Mouse (Mus musculus) common myeloid progenitor, adult 5-6 weeks (primary cell): ENCODE measurements around the gene Abl2. TPM values are rescaled to one million over a fixed set of nuclear protein-coding genes. Genes with fewer than 3 reads are reported as not detected.

Experiments
- ATAC-seq: replicated peaks from 2 replicates; pipeline ENCODE4 v1.8.0; 2016; ENCODE audit warnings: low read depth, mild to moderate bottlenecking, moderate TSS enrichment, inconsistent platforms; ENCODE audit not compliant: poor library complexity, severe bottlenecking
- total RNA-seq: library from RNA; stranded (forward); fragments of 200-1000, 187-1606 nt; gene quantifications from 2 replicates; pipeline ENCODE4 v1.2.3, GENCODE M21; 2017

The Abl2 gene
- total RNA-seq, 1 experiment from 2014 or later: 21.1 TPM

DNA sequence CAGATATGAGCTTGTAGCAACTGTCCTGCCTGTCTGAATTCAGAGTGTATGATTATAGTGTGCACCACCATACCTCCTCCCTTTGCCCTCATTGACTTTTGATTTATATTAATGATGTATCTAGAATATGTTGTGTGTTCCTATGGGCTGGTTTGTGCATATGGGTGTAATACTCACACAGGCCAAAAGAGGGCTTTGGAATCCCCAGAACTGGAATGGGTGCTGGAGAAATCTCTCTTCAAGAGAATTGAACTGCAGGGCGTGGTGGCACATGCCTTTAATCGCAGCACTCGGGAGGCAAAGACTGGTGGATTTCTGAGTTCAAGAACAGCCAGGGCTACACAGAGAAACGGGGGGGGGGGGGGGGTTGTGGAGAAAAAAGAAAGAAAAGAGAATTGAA lies 68.1 kb downstream of the Abl2 start:
- peak; percentile 54; the same call in 1 of the 2 replicates for ATAC-seq

DNA sequence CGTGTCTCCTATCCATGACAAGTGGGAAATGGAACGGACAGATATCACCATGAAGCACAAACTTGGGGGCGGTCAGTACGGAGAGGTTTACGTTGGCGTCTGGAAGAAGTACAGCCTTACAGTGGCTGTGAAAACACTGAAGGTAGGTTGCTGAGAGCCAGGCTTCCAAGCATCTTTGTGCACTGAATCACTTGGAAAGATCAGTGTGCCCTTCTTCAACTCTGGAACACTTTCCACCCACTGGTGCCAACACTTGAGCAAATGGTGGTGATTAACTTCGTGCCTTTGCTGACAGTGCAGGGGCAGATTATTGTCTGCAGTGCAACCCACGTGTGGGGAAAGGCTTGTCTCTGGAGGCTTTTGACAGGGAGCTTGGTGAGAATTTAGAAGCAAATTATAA lies 71.4 kb downstream of the Abl2 start:
- ATAC-seq: no peak

DNA sequence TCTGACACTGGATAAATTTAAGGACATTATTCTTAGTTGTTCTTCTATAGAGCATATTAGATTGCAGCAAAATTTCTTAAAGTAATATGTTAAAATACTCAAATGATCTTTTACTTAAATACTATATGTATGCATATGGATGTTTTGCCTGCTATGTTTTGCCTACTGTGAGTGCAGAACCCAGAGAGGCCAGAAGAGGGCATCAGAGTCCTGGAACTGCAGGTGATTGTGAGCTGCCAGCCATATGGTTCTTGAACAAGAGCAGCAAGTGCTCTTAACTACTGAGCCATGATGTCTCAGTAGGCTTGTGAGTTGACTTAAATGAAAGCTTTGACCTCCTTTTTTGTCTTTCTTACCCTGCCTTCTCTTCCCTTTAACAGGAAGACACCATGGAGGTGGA lies 72.4 kb downstream of the Abl2 start:
- ATAC-seq: no peak

DNA sequence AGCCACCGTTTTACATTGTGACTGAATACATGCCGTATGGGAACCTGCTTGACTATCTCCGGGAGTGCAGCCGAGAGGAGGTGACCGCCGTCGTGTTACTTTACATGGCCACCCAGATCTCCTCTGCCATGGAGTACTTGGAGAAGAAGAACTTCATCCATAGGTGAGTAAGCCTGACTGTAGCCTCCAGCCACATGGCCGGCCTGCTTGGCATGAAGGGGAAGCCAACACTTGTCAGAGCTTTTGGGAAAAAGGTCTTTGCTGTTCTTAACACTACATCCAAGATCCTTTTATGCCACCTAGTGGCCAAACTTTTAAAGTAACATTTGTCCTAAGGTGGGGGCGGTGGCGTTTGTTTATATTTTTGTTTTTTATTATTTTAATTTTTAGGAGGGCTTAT lies 74.5 kb downstream of the Abl2 start:
- peak; percentile 56; the same call in 1 of the 2 replicates for ATAC-seq

DNA sequence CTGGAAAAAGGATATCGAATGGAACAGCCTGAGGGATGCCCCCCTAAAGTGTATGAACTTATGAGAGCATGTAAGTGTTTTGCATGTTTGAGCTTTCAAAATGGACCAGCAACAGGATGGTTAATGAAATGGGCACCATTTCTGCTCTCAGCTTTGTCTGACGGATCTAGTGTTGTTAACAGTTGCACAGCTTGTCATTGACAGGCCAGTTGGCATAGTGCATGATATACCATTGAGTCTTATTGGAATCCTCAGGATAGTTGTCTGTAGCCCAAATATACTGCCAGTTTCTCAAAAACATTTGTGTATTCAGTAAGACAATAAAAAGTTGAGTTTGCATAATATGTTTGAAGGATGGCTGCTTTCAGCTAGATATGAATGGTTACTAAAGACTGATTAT lies 76.6 kb downstream of the Abl2 start:
- no peak for ATAC-seq

DNA sequence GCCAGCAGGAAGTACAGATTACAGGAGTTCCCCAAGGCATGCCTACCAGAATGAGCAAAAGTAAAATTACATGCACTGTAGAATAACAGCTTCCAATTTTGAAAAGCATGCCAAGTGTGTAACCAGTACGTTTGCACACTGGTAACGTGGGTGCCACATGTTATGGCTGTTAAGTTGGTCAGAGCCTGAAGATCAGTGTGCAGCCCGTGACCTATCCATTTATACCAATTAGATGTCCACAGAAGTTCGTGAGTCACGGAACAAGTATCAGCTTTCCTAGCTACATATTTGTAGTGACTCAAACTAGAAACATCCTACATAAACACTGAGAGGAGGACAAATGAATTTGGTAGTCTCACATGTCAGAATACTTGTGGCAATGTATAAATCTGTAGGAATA lies 80.9 kb downstream of the Abl2 start:
- ATAC-seq: no peak

DNA sequence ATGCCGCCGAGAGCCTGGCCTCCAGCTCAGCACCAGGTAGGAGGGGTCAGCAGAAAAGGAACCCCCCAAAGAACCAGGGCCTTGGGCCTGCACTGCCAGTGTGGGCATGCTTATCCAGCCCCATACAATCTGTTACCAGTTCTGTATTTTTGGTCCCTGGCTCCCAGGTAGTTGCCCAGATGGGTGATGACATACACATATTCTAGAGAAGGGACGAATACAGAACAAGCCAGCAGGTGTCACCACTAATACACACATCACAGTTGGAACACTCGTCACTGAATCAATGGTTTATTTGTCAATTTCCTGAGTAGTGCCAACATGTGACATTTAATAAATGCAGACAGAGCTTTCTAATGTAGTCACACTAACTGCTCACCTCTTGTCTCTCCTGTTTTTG lies 82.0 kb downstream of the Abl2 start:
- peak; percentile 31; the same call in 1 of the 2 replicates for ATAC-seq

DNA sequence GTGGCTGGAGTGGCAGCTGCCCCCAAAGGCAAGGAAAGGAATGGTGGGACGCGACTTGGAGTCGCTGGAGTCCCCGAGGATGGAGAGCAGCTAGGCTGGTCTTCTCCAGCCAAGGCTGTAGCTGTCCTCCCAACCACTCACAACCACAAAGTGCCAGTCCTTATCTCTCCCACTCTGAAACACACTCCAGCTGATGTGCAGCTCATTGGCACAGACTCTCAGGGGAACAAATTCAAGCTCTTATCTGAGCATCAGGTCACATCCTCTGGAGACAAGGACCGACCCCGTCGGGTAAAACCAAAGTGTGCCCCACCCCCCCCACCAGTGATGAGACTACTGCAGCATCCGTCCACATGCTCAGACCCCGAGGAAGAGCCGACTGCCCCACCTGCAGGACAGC lies 83.2 kb downstream of the Abl2 start:
- peak; percentile 53 for ATAC-seq

DNA sequence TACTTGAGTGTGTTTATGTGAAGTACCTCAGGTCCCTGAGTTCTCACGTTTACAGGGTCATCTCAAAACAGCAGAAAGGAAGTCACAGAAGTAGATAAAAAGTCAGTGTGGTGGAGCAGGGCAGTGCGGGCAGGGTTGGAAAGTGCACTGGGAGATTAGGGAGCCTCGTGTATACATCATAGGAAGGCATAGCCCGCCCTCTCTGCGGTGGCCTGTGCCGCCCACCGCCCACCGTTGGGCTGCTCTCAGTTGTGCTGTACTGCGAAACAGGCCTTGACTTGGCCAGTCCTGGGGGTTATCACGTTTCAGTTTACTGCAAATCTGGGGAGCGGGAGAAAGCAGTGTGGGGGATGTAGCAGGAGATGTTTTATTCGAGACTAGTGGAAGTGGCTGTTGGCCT lies 84.2 kb downstream of the Abl2 start:
- peak; percentile 45; the same call in 1 of the 2 replicates for ATAC-seq

DNA sequence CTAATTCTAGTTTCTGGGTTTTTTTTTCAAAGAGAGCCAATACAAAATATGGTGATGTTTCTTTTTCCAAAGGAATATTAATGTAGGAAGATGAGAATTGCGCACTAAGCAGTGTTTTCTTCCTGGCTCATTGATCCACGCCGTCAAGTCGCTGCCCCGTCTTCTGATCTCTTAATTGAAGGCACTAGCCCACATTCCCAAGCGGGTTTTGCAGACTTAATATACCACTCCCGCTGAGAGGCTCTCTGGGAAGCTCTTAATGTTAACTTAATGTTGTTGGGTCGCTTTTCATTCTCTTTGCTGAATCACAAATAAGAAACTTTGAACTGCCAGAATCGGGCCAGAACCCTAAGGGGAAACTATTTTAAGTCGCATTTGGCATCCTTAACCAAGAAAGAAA lies 85.5 kb downstream of the Abl2 start:
- ATAC-seq: no peak

DNA sequence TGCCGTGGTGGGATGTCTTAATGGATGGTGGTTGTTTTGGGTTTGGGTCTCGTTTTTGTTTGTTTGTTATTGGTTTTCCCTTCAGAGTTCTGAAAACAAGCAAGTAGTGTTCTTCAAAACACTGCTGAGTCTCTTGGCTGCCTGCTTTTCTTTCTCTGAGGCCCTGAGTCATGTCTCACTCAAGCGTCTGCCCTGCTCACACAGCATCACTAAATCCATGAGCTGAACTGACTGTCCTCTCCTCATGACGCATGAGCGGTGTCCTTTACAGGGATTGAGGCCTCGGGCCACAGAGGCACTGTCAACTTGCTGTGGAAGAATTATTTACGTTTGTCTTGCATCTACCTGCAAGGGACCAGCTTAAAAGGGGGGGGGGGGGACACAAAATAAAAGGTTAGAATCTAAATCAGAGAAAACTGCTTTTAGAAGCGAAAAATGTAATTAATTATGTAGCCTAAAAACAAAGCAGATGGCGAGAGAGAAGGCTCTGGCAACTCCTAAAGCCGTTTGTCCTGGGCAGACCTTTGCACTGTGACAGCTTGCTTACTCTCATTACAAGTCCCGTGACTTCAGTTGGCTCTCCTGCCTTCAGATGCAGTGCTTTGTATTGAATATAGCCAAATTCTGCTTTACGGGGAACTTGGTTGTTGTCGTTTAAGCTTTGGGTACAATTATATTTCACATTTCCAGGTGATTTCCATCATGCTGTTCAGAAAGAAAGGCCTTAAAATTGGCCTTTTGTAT lies 86.4 kb downstream of the Abl2 start:
- ATAC-seq: no peak

DNA sequence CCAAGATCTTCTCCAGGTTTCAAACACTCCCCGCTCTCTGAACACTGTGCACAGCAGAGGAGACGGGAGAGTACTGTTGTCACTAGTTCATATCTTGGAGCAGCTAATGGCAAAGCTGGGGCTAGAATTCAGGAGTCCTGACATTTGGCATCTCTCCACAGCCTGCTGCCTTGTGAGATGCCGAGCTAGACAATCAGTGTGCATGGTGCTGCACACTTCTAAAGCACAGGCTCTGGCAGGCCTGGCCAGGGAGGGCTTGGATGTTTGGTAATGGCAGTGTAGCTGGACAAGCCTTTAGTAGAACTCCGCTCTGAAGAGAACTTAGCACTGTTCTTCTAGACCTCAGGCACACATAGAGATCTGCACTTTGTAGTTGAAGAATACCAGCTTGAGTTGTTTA lies 87.4 kb downstream of the Abl2 start:
- ATAC-seq: no peak

DNA sequence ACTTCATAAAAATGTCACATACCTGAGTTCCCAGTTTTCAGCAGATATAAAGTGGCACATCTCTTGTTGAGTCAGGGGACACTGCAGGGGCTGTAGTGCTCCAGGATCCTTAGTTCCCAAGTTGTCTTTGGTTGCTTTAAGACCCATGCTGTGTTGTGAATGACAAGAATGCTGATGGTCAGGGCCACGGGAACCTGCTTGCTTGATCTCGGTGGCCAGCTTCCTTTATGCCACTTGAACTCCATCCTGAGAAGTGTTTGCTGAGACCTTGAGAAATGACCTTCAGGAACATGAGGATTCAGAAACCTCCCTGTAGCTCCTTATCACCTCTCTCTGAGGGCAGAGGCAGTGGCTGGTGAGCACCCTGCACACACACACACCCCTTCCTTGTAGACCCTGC lies 90.1 kb downstream of the Abl2 start:
- no peak for ATAC-seq

DNA sequence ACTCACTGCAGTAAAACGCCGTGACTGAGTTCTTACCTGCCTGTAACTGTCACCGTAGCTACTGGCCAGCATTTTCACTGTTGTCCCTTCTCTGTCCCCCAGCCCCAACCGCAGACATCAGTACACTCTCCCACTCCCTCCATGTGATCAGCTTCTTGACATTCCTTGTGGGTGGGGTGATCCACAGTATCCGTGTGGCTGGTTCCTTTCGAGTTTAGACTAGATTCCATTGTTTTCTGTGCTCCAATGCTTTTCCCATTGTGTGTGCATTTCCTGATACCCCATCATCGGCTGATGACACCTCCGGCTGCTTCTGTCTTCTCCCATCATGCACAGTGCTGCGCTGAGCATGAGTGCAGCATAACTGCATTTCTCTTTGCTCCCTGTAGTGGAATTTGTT lies 92.0 kb downstream of the Abl2 start:
- ATAC-seq: no peak

DNA sequence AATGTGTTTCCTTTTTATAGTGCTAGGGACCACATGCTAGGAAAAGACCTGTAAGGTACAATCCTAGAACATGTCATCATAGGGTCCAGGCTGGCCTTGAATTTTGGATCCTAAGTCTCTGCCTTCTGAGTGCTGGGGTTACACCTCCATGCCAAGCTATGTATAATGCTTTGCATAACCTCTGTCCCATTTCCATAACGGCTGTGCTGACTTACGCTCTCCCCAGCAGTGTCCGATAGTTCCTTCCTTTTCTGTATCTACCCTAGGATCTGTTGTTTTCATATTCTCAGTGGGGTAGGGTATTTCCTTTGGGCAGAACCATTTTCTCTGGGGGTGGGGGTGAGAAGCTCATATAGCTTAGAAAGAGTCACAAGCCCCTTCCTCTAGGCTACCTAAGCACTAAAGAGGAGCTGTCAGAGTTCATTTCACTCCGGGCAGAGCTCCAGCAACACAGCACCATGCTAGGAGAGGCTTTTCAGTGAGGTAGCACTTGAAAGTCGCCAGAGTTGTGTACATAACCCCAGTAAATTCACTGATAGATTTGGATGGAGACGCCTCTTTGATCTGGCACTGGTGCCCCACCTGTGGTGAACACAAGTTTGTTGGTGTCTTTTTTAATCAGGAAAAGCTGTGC lies 93.7 kb downstream of the Abl2 start:
- ATAC-seq: peak; percentile 64

DNA sequence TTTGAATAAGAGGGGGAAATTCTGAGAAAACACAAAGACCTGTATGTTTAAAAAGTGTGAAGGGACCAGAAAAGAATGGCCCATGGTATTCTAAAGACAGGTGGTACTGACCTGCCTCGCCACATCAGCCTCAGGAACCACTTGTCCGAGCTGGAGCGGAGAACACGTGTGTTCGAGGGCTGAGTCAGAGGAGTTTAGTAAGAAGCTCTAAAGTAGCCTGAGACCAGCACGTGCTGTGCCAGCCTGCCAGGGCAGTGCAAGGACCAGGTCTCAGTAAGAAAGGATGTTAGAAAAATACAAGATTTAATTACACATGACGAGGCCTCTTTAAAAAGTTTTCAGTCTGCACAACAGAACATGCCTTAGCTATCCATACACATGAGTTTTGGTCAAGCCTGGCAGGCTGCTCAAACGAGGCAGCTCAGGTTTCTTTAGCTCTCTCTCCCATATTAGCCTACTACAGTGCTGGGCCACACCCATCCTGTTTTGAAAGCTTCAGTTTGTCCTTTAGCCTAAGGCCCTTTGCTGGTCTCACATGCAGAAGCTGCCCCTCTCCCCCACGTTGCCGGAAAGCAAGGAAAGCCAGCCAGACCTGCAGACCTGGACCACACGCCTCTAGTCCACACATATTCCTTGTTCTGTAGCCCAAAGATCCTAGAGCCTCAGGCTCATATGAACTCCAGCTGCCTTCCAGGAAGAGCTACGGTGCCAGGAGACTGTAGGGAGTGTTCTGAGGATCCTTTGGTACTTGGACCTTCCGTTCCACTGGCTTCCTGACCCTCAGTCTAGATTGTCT lies 96.3 kb downstream of the Abl2 start:
- ATAC-seq: no peak

DNA sequence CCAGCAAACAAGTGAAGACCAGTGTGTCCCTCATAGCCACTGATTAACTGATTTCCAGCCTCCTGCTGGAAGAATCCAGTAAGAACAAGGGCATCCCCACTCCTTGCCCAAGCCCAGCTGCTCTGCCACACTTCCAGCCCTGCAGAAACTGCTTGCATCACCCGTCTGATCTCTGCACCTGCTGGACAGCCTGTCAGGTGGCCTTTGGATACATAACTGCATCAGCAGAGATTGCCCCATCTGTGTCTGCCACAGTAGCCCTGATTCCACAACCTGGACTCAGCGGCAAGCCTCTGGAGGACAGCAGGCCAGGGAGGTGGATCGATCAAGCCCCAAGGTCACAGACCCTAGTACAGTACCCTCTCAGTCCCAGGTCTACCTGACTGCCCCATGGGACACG lies 98.9 kb downstream of the Abl2 start:
- no peak for ATAC-seq

DNA sequence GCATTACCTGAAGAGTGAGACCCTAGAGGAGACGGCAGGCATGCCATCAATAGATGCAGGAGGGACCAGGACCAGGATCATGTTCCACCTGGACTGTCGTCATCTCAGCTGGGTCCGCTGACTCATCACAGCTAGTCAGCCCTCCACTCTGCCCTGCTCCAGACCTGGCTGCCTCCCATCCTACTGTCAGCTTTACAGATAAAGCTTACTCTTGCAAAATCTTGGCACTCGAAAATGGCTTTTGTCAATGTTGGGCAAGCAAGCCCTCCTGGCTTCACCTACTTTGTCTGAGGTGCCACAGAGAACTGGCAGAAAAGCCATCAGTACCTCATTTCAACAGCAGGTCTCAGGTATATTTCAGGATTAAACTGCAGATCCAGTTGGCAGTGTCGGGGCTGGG lies 100.1 kb downstream of the Abl2 start:
- no peak for ATAC-seq

DNA sequence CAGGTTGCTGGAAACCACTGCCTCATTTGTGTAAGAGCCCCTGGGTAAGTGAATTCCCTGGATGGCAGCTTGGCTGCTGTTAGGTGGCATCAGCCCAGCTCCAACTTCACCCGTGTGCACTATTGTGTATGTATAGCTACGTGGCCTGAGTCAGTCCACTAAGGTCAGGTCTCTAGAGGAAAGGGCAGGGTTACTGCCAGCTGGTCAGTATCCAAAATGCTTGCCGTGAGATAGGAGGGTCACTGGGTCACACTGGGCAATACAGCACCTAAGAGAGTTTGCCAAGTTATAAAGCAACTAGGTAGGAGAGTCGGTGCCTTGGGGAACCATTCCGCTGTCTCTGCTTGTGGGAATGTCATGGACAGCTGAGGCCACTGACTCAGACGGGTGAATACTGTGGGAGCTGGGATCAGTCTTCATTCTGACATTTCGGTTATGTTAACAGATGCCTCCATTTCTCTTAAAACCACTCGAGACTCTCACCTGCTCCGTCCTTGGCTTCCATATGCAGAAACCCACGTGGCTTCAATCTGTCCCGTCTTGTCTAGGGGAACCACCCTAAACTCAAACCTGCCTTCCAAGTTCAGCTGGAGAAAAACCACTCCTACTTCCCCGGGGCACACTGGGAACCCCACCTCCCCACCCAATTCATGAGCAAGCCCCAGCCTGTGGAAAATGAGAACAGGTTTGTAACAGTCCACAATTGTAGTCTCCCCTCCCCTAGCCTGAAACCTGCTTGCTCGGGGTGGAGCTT lies 101.5 kb downstream of the Abl2 start:
- peak; percentile 77 for ATAC-seq

DNA sequence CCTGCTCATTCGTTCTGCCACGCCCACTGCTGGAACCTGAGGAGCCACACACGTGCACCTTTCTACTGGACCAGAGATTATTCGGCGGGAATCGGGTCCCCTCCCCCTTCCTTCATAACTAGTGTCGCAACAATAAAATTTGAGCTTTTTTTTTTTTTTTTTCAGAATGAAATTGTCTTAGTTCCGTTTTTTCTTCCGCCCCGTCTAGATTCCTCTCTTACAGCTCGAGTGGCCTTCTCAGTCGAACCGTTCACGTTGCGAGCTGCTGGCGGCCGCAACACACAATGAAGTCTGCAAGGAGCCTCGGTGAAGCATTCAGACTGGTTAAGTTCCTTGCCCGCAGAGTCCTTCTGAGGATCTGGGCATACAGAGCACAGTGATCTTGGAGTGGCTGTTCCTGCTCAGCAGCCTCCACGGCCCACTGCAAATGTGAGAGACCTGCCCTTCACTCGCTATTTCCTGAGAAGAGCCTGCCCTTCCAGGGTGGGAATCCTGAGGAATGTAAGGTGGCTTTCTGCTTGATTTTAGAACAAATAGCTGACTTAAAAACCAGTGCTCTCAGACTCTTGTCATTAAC lies 102.2 kb downstream of the Abl2 start:
- peak; percentile 50 for ATAC-seq
